Mouse (Mus musculus) olfactory bulb, adult 2 months (tissue): ENCODE measurements around the gene Magix. TPM values are rescaled to one million over a fixed set of nuclear protein-coding genes. Genes with fewer than 3 reads are reported as not detected.

Experiments used
- H3K27ac ChIP-seq: fragments of 200-500 bp; 2 replicates; pipeline ENCODE4 v1.5.1; 2012; ENCODE audit warnings: low read depth, low read length; ENCODE audit not compliant: insufficient read depth
- H3K4me1 ChIP-seq: fragments of 200-500 bp; 2 replicates; pipeline ENCODE4 v1.6.1; 2012; ENCODE audit warnings: low read length; ENCODE audit not compliant: control insufficient read depth, insufficient read depth
- H3K4me3 ChIP-seq: fragments of 200-500 bp; 2 replicates; pipeline ENCODE4 v1.5.1; 2012; ENCODE audit warnings: mild to moderate bottlenecking, low read depth, low read length, moderate library complexity; ENCODE audit not compliant: insufficient read depth
- CTCF ChIP-seq: fragments of 200-500 bp; IDR thresholded peaks from 2 replicates; pipeline ENCODE4 v1.5.1; 2012; ENCODE audit warnings: low read depth, mild to moderate bottlenecking, low read length, moderate library complexity; ENCODE audit not compliant: insufficient read depth
- POLR2A ChIP-seq: fragments of 200-500 bp; IDR thresholded peaks from 2 replicates; pipeline ENCODE4 v1.6.1; 2012; ENCODE audit warnings: mild to moderate bottlenecking, low read depth, low read length, moderate library complexity; ENCODE audit not compliant: insufficient read depth
- WGBS: fragments of 180-500 bp; shearing (Covaris S2); methylation state at CpG from one replicate; pipeline ENCODE4 v1.1.7; 2018; 5-methylcytosine and 5-hydroxymethylcytosine counted together
- polyA plus RNA-seq: library from polyadenylated mRNA; stranded (reverse); fragments of >200 nt; gene quantifications from 2 replicates; pipeline ENCODE4 v1.2.4, GENCODE M21; 2012; ENCODE audit warnings: low replicate concordance; ENCODE audit not compliant: missing spikeins, insufficient read depth, insufficient read length

The Magix gene
- polyA plus RNA-seq, 1 experiment: not detected

DNA sequence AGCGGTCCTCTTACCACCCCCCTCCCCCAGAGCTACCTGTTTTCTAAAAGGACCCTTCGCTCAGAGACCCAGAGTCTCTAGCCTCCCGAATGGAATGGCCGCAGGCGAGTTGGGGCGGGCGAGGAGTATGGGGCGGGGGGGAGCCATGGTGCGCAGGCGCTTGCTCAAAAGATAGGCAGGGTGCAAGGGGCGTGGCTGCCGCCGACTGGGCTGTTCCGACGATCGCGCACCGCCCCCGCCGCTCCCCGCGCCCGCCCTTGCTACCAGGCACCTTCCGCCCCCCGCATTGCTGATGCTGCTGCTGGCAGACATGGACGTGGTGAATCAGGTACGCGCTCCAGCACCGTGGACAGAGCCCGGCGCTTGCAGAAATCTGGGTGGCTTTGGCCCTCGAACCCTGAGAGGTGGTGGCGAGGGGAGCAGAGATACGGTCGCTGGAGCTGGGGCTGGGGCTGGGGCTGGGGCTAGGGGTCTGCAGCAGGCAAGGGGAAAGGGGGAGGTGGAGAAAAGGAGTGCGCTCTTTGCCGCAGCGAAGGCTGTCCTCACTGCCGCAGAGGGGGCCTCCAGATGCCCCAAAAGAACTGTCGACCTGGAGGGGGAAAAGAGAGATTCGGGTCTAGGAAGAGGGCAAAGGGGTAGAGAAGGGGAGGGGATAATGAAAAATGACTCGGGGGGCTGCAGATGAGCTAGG, 42.5 kb downstream of the Magix start, which contains the start of gene Syp:
TSS of gene Syp (plus strand) at position 71 of the 691 bp plus-strand sequence.
- Histone ChIP-seq H3K27ac (peak within 1 kb of the TSS; percentile 77; the same call in 1 of the 2 replicates), H3K4me1 (peaks cover 25% of the 10 kb centered on the region), H3K4me3 (peak within 1 kb of the TSS; percentile 68)
- TF ChIP-seq POLR2A (no peak; the same call in 1 of the 2 replicates), CTCF (no peak)
- 21% methylated on average over 42 of the region's 42 CpGs for WGBS

DNA sequence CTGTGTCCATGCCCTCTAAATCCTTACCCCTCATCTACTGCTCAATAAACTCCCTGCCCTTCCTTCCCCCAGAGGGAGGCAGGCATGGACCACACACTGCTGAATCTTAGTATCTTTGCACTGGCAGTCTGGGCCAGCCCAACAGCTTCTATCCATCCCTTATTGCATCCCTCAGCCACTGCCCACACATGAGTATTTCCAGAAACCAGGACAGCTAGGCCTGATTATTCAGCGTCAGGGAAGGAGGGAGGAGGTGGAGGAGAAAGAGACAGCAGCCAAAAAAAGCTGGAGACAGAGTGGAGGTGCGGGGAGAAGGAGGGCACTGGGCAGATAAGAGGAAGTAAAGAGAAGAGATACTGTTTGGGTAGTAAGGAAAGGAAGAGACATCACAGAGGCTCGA, 46.0 kb downstream of the Magix start:
- WGBS: 49% methylated on average over 3 of the region's 3 CpGs
- H3K27ac ChIP-seq: peak overlapping the region; percentile 20
- TF ChIP-seq POLR2A: no peak
- TF ChIP-seq CTCF: no peak
- H3K4me3 ChIP-seq: no peak overlapping the region
- H3K4me1 ChIP-seq: peaks cover 17% of the 10 kb centered on the region

DNA sequence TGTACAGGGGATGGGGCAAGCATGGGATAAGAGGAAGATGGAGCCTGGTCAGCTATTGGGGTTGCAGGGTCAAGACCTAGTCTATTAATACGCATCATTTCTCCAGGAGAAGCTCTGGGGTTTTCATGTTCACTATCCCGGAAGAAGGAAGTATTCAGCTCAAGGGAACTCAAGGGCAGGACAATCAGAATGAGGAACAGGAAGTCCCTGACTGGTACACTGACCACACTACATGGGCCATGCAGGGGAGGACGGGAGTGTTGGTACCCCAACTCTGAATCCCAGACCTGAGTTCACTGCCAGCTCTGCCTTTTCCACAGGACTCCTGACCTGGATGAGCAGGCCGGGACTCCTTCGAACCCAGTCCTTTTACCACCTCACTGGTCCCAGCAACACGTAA, 48.5 kb downstream of the Magix start:
- H3K4me1 ChIP-seq: peaks cover 12% of the 10 kb centered on the region
- TF ChIP-seq CTCF: no peak
- TF ChIP-seq POLR2A: no peak
- H3K27ac ChIP-seq: no peak overlapping the region
- no peak overlapping the region for H3K4me3 ChIP-seq
- 88% methylated on average over 6 of the region's 6 CpGs for WGBS

Other genes with a start within 250 kb of the Magix start
- gene Foxp3, start 107.6 kb downstream of the Magix start, polyA plus RNA-seq: not detected in 2 replicates
- gene Ppp1r3f, start 107.0 kb downstream of the Magix start, polyA plus RNA-seq: not detected in 2 replicates
- not detected in 2 replicates for gene Ccdc22, start 75.7 kb downstream of the Magix start, polyA plus RNA-seq
- not detected in 2 replicates for gene Cacna1f, start 74.2 kb downstream of the Magix start, polyA plus RNA-seq
- 236 and 474 TPM in 2 replicates for gene Syp, start 42.8 kb downstream of the Magix start, polyA plus RNA-seq
- not detected in 2 replicates for gene Prickle3, start 24.0 kb downstream of the Magix start, polyA plus RNA-seq
- not detected in 2 replicates for gene Plp2, start 9.9 kb downstream of the Magix start, polyA plus RNA-seq
- not detected in 2 replicates for gene Gpkow, start 15.9 kb upstream of the Magix start, polyA plus RNA-seq
- not detected in 2 replicates for gene Wdr45, start 33.1 kb upstream of the Magix start, polyA plus RNA-seq
- not detected in 2 replicates for gene Gm45208, start 41.0 kb upstream of the Magix start, polyA plus RNA-seq
- gene Praf2, start 47.2 kb upstream of the Magix start, polyA plus RNA-seq: not detected in 2 replicates
- not detected in 2 replicates for gene Ccdc120, start 69.7 kb upstream of the Magix start, polyA plus RNA-seq
- gene Tfe3, start 81.3 kb upstream of the Magix start, polyA plus RNA-seq: not detected in 2 replicates
- 96.6 TPM in 1 of 2 replicates, not detected in the other for gene Gripap1, start 108.5 kb upstream of the Magix start, polyA plus RNA-seq
- gene Kcnd1, start 141.0 kb upstream of the Magix start, polyA plus RNA-seq: not detected in 2 replicates
- gene Otud5, start 160.1 kb upstream of the Magix start, polyA plus RNA-seq: not detected in 2 replicates
- gene Pim2, start 197.0 kb upstream of the Magix start, polyA plus RNA-seq: not detected in 2 replicates
- gene Slc35a2, start 202.8 kb upstream of the Magix start, polyA plus RNA-seq: not detected in 2 replicates
- gene Pqbp1, start 218.0 kb upstream of the Magix start, polyA plus RNA-seq: not detected in 2 replicates
- gene Timm17b, start 218.1 kb upstream of the Magix start, polyA plus RNA-seq: not detected in 2 replicates
- not detected in 2 replicates for gene Gm10491, start 226.6 kb upstream of the Magix start, polyA plus RNA-seq
- not detected in 2 replicates for gene Gm10490, start 228.3 kb upstream of the Magix start, polyA plus RNA-seq
- not detected in 2 replicates for gene Pcsk1n, start 238.6 kb upstream of the Magix start, polyA plus RNA-seq
- not detected in 2 replicates for gene Eras, start 247.4 kb upstream of the Magix start, polyA plus RNA-seq